Mouse (Mus musculus) thymus, adult 2 months (tissue): ENCODE results near the gene Cyth1.

Experiments
- CTCF ChIP-seq: fragments of 200-500 bp; IDR thresholded peaks from 2 replicates; pipeline ENCODE4 v1.5.1; 2012; ENCODE audit warnings: mild to moderate bottlenecking, control low read depth, low read length, moderate library complexity, borderline replicate concordance; ENCODE audit not compliant: control insufficient read depth, poor library complexity, insufficient read depth; ENCODE audit errors: extremely low read depth
- POLR2A ChIP-seq: fragments of 200-500 bp; IDR thresholded peaks from 2 replicates; pipeline ENCODE4 v1.6.1; 2012; ENCODE audit warnings: mild to moderate bottlenecking, low read length, control low read depth, moderate library complexity; ENCODE audit not compliant: control insufficient read depth, poor library complexity, insufficient read depth; ENCODE audit errors: extremely low read depth

- TF ChIP-seq CTCF, result no peak
- no peak for TF ChIP-seq POLR2A
These were observed 26.0 kb downstream of the Cyth1 start for GRCm38 (mm10) chr11:118222351-118222885.
